Mouse (Mus musculus): ENCODE measurements around the gene Thtpa. TPM values are rescaled to one million over a fixed set of nuclear protein-coding genes. Genes with fewer than 3 reads are reported as not detected.

The Thtpa gene
- polyA plus RNA-seq, 1 experiment from 2014 or later, result 20.7 TPM

GRCm38 (mm10) chr14:55086009-55086514 is 8.5 kb upstream of the Thtpa start:
- Histone ChIP-seq H3K9ac (ENCODE audit: low read depth, low read length) (no peak overlapping the region), H3K27ac (ENCODE audit: low read length) (no peak overlapping the region), H3K9me3 (ENCODE audit: control insufficient read depth, low read length) (no peaks in the 10 kb centered on the region), H3K27me3 (replicated peaks; ENCODE audit: control insufficient read depth, insufficient read depth, low read length) (no peaks in the 10 kb centered on the region), H3K4me3 (ENCODE audit: low read length) (no peak overlapping the region), H3K4me2 (ENCODE audit: low read depth, low read length) (no peak overlapping the region), H3K36me3 (ENCODE audit: control insufficient read depth, insufficient read depth, low read length) (no peaks in the 10 kb centered on the region), H3K4me1 (ENCODE audit: control insufficient read depth, insufficient read depth, low read length) (peaks cover 5% of the 10 kb centered on the region)
- ATAC-seq, result no peak
- 77% methylated on average over 6 of the region's 6 CpGs for WGBS

GRCm38 (mm10) chr14:55089199-55089947 is 5.2 kb upstream of the Thtpa start:
- H3K9me3 ChIP-seq (ENCODE audit: control insufficient read depth, low read length), result no peaks in the 10 kb centered on the region
- no peak overlapping the region for H3K9ac ChIP-seq (ENCODE audit: low read depth, low read length)
- no peaks in the 10 kb centered on the region for H3K27me3 ChIP-seq (replicated peaks; ENCODE audit: control insufficient read depth, insufficient read depth, low read length)
- no peak for ATAC-seq
- H3K4me3 ChIP-seq (ENCODE audit: low read length), result no peak overlapping the region
- peaks cover 10% of the 10 kb centered on the region for H3K4me1 ChIP-seq (ENCODE audit: control insufficient read depth, insufficient read depth, low read length)
- H3K27ac ChIP-seq (ENCODE audit: low read length), result peak overlapping the region; percentile 28; the same call in 1 of the 2 replicates
- 52% methylated on average over 13 of the region's 13 CpGs for WGBS
- H3K36me3 ChIP-seq (ENCODE audit: control insufficient read depth, insufficient read depth, low read length), result no peaks in the 10 kb centered on the region
- H3K4me2 ChIP-seq (ENCODE audit: low read depth, low read length), result no peak overlapping the region

- H3K27me3 ChIP-seq (replicated peaks; ENCODE audit: control insufficient read depth, insufficient read depth, low read length), result no peaks in the 10 kb centered on the region
- peak overlapping the region; percentile 64 for H3K4me3 ChIP-seq (ENCODE audit: low read length)
- H3K36me3 ChIP-seq (ENCODE audit: control insufficient read depth, insufficient read depth, low read length), result no peaks in the 10 kb centered on the region
- no peaks in the 10 kb centered on the region for H3K9me3 ChIP-seq (ENCODE audit: control insufficient read depth, low read length)
- 5% methylated on average over 34 of the region's 34 CpGs for WGBS
- H3K4me1 ChIP-seq (ENCODE audit: control insufficient read depth, insufficient read depth, low read length), result peaks cover 19% of the 10 kb centered on the region
- H3K9ac ChIP-seq (ENCODE audit: low read depth, low read length), result peak overlapping the region; percentile 76
- peak overlapping the region; percentile 86 for H3K4me2 ChIP-seq (ENCODE audit: low read depth, low read length)
- ATAC-seq, result no peak
- H3K27ac ChIP-seq (ENCODE audit: low read length), result peak overlapping the region; percentile 68
Measured at GRCm38 (mm10) chr14:55091209-55091865, 3.2 kb upstream of the Thtpa start.

- Histone ChIP-seq H3K27me3 (replicated peaks; ENCODE audit: control insufficient read depth, insufficient read depth, low read length) (no peaks in the 10 kb centered on the region), H3K36me3 (ENCODE audit: control insufficient read depth, insufficient read depth, low read length) (no peaks in the 10 kb centered on the region), H3K9ac (ENCODE audit: low read depth, low read length) (peak within 1 kb of the TSS; percentile 76), H3K4me3 (ENCODE audit: low read length) (peak within 1 kb of the TSS; percentile 64), H3K4me2 (ENCODE audit: low read depth, low read length) (peak within 1 kb of the TSS; percentile 86), H3K27ac (ENCODE audit: low read length) (peak within 1 kb of the TSS; percentile 68), H3K9me3 (ENCODE audit: control insufficient read depth, low read length) (no peaks in the 10 kb centered on the region), H3K4me1 (ENCODE audit: control insufficient read depth, insufficient read depth, low read length) (peaks cover 25% of the 10 kb centered on the region)
- WGBS, result under 1% methylated on average over 34 of the region's 34 CpGs
- ATAC-seq, result peak; percentile 85
Measured at GRCm38 (mm10) chr14:55092011-55092577, 2.5 kb upstream of the Thtpa start, which contains the start of gene Zfhx2. Zfhx2 (minus strand) TSS chr14:55092324.

- H3K36me3 ChIP-seq (ENCODE audit: control insufficient read depth, insufficient read depth, low read length), result peaks cover 14% of the 10 kb centered on the region; the same call in 1 of the 2 replicates
- no peaks in the 10 kb centered on the region for H3K27me3 ChIP-seq (replicated peaks; ENCODE audit: control insufficient read depth, insufficient read depth, low read length)
- peak overlapping the region; percentile 73; the same call in 1 of the 2 replicates for H3K4me3 ChIP-seq (ENCODE audit: low read length)
- peak overlapping the region; percentile 73 for H3K4me2 ChIP-seq (ENCODE audit: low read depth, low read length)
- WGBS, result 42% methylated on average over 6 of the region's 6 CpGs
- no peak for ATAC-seq
- no peaks in the 10 kb centered on the region for H3K9me3 ChIP-seq (ENCODE audit: control insufficient read depth, low read length)
- no peak overlapping the region for H3K9ac ChIP-seq (ENCODE audit: low read depth, low read length)
- H3K4me1 ChIP-seq (ENCODE audit: control insufficient read depth, insufficient read depth, low read length), result peaks cover 29% of the 10 kb centered on the region
- H3K27ac ChIP-seq (ENCODE audit: low read length), result no peak overlapping the region
Measured at GRCm38 (mm10) chr14:55093927-55094326, 657 bp upstream of the Thtpa start.

- peak; percentile 9 for ATAC-seq
- Histone ChIP-seq H3K4me3 (ENCODE audit: low read length) (peak overlapping the region; percentile 73), H3K27ac (ENCODE audit: low read length) (peak overlapping the region; percentile 89), H3K9ac (ENCODE audit: low read depth, low read length) (peak overlapping the region; percentile 81), H3K9me3 (ENCODE audit: control insufficient read depth, low read length) (no peaks in the 10 kb centered on the region), H3K4me2 (ENCODE audit: low read depth, low read length) (peak overlapping the region; percentile 73), H3K36me3 (ENCODE audit: control insufficient read depth, insufficient read depth, low read length) (peaks cover 16% of the 10 kb centered on the region; the same call in 1 of the 2 replicates), H3K27me3 (replicated peaks; ENCODE audit: control insufficient read depth, insufficient read depth, low read length) (no peaks in the 10 kb centered on the region), H3K4me1 (ENCODE audit: control insufficient read depth, insufficient read depth, low read length) (peaks cover 24% of the 10 kb centered on the region)
- 43% methylated on average over 9 of the region's 9 CpGs for WGBS
Measured at GRCm38 (mm10) chr14:55095263-55095662, 679 bp downstream of the Thtpa start.

- no peaks in the 10 kb centered on the region for H3K9me3 ChIP-seq (ENCODE audit: control insufficient read depth, low read length)
- peak overlapping the region; percentile 81 for H3K9ac ChIP-seq (ENCODE audit: low read depth, low read length)
- peak overlapping the region; percentile 73 for H3K4me2 ChIP-seq (ENCODE audit: low read depth, low read length)
- H3K27ac ChIP-seq (ENCODE audit: low read length), result peak overlapping the region; percentile 89
- no peaks in the 10 kb centered on the region for H3K27me3 ChIP-seq (replicated peaks; ENCODE audit: control insufficient read depth, insufficient read depth, low read length)
- peak overlapping the region; percentile 73 for H3K4me3 ChIP-seq (ENCODE audit: low read length)
- peaks cover 16% of the 10 kb centered on the region; the same call in 1 of the 2 replicates for H3K36me3 ChIP-seq (ENCODE audit: control insufficient read depth, insufficient read depth, low read length)
- peaks cover 24% of the 10 kb centered on the region for H3K4me1 ChIP-seq (ENCODE audit: control insufficient read depth, insufficient read depth, low read length)
- ATAC-seq, result peak; percentile 13; the same call in 1 of the 2 replicates
- WGBS, result 46% methylated on average over 12 of the region's 12 CpGs
Measured at GRCm38 (mm10) chr14:55095671-55096070, 1.1 kb downstream of the Thtpa start.

- peaks cover 24% of the 10 kb centered on the region for H3K4me1 ChIP-seq (ENCODE audit: control insufficient read depth, insufficient read depth, low read length)
- 55% methylated on average over 9 of the region's 9 CpGs for WGBS
- H3K4me3 ChIP-seq (ENCODE audit: low read length), result no peak overlapping the region
- H3K36me3 ChIP-seq (ENCODE audit: control insufficient read depth, insufficient read depth, low read length), result peaks cover 20% of the 10 kb centered on the region
- H3K9me3 ChIP-seq (ENCODE audit: control insufficient read depth, low read length), result no peaks in the 10 kb centered on the region
- 0 out of 2 replicates have a peak overlapping the region, but pooled peaks have one; percentile 8 for H3K27ac ChIP-seq (ENCODE audit: low read length)
- ATAC-seq, result no peak
- peak overlapping the region; percentile 32; the same call in 1 of the 2 replicates for H3K9ac ChIP-seq (ENCODE audit: low read depth, low read length)
- H3K4me2 ChIP-seq (ENCODE audit: low read depth, low read length), result peak overlapping the region; percentile 14; the same call in 1 of the 2 replicates
- no peaks in the 10 kb centered on the region for H3K27me3 ChIP-seq (replicated peaks; ENCODE audit: control insufficient read depth, insufficient read depth, low read length)
Measured at GRCm38 (mm10) chr14:55096573-55097087, 2.0 kb downstream of the Thtpa start.

- H3K36me3 ChIP-seq (ENCODE audit: control insufficient read depth, insufficient read depth, low read length), result peaks cover 20% of the 10 kb centered on the region
- ATAC-seq, result no peak
- 0 out of 2 replicates have a peak overlapping the region, but pooled peaks have one; percentile 14 for H3K27ac ChIP-seq (ENCODE audit: low read length)
- H3K4me2 ChIP-seq (ENCODE audit: low read depth, low read length), result no peak overlapping the region
- peaks cover 21% of the 10 kb centered on the region for H3K4me1 ChIP-seq (ENCODE audit: control insufficient read depth, insufficient read depth, low read length)
- H3K4me3 ChIP-seq (ENCODE audit: low read length), result no peak overlapping the region
- H3K9ac ChIP-seq (ENCODE audit: low read depth, low read length), result peak overlapping the region; percentile 11; the same call in 1 of the 2 replicates
- no peaks in the 10 kb centered on the region for H3K9me3 ChIP-seq (ENCODE audit: control insufficient read depth, low read length)
- H3K27me3 ChIP-seq (replicated peaks; ENCODE audit: control insufficient read depth, insufficient read depth, low read length), result no peaks in the 10 kb centered on the region
- WGBS, result 64% methylated on average over 10 of the region's 10 CpGs
Measured at GRCm38 (mm10) chr14:55097646-55098045, 3.1 kb downstream of the Thtpa start.

Data from intestine, embryonic 16.5 days (tissue).